Mouse (Mus musculus) frontal cortex, postnatal 25 days (tissue): ENCODE data around the gene Cyp4f40.
"Not testable (repeated sequence)": the region's sequence is repeated elsewhere in the genome, so short reads cannot be mapped to it uniquely, and the experiment has no call there.

Source experiments
- DNase-seq, 2 experiments: peaks; one replicate each; pipeline ENCODE4 v3.0.0; 2022; ENCODE audit warnings: low spot score in 2 of 2

The Cyp4f40 gene

DNA sequence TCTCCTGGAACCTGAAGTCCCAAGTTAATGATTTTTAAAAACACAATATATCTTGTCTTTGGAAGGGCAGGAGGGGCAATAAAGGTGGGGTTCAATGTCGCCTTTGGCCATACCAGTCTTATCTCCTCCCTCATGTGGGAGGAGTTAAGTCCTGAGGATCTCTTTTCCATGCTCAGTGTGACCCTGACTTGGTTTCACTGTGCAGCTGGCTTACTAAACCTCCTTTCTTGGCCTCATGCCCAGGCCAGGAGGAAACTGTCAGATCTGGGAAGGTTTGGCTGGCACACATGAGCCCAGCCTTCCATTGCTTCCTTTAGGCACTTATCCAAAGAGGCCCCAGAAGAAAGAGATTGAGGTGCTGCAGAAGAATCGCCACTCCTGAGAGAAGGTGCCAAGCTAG is at the start of gene Cyp4f40:
TSS of gene Cyp4f40 (plus strand) at position 189 of the 400 bp plus-strand sequence.
- no peak for DNase-seq

DNA sequence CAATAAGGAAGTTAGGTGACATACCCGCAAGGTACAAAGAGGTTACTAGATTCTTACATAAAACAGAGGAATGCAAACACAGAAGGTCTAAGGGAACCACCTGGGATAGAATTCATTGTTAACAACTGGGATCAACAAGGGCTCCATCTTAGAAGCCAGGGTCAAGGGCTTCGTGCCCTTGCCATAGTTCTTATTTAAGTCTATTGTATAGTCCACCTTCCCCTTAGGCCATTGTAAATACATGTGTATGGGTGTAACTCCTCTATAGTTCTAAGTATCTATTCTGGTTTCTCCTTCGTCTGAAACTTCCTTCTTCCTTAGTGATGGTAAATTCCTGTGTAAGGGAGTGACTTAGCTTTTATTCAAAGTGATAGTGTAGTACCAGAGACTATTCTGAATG is 48.5 kb upstream of the Cyp4f40 start:
- DNase-seq = not testable (repeated sequence)

DNA sequence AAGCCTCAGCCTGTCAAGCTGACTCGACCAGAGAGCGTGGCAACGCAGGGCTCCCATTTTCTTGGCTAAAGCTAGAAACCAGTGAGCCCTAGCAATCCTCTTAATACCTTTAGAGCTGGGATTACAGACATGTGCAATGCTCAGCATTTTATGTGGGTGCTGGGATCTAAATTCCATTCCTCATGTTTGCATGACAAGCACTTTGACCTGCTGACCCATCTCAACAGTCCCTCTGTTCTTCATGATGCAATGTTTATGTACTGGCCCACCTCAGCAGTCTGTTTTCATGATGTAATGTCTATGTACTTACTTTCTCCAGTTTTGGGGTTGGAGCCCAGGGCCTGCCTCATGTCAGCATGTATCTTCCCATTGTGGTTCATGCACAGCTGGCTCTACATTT is 47.8 kb upstream of the Cyp4f40 start:
- no peak for DNase-seq

DNA sequence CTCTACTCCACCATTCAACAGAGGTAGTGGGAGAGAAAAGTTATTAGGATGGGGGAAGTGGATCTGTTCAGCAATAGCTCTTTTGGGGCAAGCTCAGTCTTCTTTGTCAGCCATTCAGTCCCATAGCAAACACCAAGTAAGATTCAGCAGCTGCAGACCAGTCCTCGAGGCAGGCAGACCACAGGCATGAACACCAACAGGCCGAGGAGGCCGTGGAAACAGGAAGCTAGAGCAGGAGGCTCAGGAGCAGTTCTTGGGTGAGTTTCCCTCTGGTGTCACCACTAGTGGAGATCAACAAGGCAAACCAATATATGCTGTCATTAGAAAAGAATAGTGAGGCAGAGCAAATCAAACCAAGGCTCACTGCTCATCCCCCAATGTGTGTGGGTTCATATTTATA is 46.3 kb upstream of the Cyp4f40 start:
- no peak for DNase-seq

GRCm38 (mm10) chr17:32617252-32617651 is 41.4 kb upstream of the Cyp4f40 start:
- no peak for DNase-seq

DNA sequence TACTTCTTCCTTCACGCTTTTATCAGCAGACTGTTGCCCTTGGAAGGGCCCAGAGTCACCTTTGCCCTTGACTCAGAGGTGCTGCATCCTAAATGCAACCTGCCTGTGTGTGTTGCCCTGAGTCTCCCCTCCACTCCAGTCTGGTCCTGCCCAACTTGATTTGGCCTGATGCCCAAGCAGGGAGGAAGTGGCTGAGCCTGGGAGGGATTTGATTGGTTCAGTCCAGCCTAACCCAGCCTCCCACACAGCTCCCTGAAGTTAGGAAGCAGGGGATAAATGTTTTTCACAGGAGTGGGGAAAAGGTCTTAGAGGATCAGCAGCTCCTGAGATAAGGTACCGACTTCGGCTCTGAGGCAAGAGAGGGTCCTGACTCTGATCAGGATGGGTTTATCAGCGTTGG is 37.7 kb upstream of the Cyp4f40 start, which contains the start of gene Cyp4f37:
TSS of gene Cyp4f37 (plus strand) at position 292 of the 400 bp plus-strand sequence.
- DNase-seq = not testable (repeated sequence)

DNA sequence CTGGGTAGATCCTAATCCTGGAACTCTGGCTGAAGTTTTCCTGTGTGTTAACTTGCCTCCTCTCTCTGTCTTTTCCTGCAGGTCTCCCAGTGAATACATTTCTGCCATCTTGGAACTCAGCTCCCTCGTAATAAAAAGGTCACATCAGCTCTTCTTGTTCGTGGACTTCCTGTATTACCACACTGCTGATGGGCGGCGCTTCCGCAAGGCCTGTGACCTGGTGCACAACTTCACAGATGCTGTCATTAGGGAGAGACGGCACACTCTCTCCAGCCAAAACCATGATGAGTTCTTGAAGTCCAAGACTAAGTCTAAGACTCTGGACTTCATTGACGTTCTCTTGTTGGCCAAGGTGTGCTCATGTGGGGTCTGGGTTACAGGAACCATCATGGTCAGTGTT is 29.0 kb upstream of the Cyp4f40 start:
- not testable (repeated sequence) for DNase-seq

DNA sequence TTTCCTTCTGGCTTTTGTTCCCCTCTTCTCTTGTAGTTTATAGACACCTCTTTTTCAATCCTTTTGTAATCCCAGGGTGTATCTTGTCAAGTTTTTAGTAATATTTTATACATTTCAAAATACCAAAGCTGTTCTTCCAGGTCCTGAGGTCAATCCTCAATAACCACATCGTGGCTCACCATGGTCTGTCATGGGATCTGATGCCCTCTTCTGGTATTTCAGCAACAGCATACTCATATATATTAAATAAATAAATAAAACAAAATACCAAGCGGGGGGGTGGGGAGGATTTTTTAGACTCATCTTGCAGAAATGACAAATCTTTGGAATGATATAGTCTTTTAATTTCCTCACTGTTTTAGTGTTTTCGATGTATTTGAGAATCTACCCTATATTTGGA is 26.8 kb upstream of the Cyp4f40 start:
- DNase-seq = no peak

DNA sequence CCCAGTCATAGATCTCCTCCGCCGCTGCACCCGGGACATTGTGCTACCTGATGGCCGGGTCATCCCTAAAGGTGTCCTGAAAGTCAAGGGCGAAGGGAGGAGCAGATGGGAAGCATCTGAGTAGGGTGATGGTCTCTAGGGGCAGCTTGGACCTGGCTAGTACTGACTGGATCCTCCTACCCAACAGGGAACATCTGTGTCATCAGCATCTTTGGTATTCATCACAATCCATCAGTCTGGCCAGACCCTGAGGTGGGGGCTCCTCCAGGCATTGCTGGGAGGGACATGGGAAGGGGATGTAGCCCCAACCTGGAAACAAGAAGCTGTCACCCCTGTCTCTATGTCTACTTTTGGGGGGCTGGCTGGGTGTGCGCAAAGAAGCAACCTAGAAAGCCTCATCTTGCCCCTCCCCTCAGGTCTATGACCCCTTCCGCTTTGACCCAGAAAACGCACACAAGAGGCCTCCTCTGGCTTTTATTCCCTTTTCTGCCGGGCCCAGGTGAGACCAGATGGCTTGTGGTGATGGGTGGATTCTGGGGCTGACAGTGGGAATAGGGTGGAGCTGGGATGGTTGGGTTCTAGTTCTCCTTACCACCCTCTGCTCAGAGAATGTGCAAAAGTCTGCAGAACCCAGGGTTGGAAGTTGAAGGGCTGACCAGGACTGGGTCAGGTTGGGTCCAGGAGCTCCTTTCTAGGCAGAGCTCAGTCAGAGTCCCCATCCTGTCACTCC is 24.3 kb upstream of the Cyp4f40 start:
- not testable (repeated sequence) for DNase-seq

- peak; percentile 83 to 89 for DNase-seq
These were observed 23.8 kb upstream of the Cyp4f40 start for GRCm38 (mm10) chr17:32634972-32635314.

DNA sequence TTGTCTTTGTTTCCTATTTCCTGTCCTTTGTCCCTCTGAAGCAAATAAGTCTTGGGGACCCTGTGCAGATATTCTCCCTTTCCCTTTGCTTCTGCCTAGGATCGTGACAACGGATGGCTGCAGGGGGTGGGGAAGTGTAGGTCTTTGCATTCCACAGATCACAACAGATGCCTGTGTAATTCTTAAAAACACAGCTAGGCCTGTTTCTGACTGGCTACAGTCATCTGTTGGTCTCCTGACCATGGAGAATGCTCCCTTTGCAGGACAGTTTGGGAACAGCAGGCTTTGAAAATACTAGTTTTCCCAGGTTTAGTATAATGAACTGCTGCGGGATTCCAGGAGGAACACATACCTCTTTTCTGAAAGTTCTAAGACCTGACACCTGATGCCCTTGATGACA is 22.4 kb upstream of the Cyp4f40 start:
- no peak for DNase-seq

DNA sequence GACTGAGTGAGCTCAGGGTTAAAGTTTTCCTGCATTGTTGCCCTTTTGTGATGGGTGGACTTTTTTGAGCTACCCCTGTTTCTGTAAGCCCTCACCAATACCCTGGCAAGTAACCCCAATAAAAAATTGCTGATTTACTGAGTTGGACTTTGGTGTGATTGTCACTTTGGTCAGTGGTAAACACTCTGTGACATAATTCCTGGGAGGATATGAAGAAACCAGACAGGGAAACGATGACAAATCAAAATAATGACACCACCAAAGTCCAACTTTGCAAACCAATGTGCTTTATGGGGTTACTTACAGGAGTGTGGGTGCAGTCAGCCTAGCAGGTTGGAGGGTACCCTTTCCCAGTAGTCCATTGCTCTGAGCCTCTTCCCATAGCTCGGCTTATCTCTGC is 21.5 kb upstream of the Cyp4f40 start:
- DNase-seq = no peak

GRCm38 (mm10) chr17:32646631-32647030 is 12.1 kb upstream of the Cyp4f40 start:
- DNase-seq = no peak

DNA sequence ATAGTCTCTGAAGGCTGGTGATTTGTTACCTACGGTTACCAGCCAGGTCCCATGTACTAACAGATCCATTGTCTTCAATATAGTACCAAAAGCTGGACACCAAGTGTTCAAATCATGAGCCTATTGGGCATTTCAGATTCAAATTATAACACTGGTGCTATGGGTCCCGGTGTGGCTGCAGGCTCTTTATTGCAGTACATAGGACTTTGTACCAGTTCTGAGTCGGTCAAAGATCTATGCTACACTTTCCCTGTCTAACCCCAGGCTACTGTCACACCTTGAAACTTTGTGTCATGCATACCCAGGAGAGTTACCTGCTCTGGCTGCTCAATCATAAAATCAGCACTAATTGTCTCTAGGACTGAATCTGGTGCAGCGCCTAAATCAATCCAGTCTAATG is 4.8 kb upstream of the Cyp4f40 start:
- DNase-seq = no peak

- DNase-seq = no peak
These were observed 1.7 kb upstream of the Cyp4f40 start for GRCm38 (mm10) chr17:32657041-32657440.

- no peak for DNase-seq
These were observed 454 bp upstream of the Cyp4f40 start for GRCm38 (mm10) chr17:32658246-32658645.

DNA sequence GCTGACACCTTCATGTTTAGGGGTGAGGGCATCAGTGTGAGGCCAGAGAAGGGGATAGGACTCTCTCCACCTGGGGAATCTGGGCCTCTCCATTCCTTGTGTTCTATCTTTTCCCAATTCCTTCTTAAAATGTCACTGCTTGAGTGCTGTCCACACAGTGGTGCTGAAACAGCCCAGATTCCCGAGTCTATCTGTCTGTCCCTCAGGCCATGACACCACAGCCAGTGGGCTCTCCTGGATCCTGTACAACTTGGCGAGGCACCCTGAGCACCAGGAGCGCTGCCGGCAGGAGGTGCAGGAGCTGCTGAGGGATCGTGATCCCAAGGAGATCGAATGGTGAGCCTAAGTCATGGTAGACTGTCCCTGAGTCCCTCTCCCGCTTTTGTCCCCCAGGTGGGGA is 15.3 kb downstream of the Cyp4f40 start:
- DNase-seq = no peak

DNA sequence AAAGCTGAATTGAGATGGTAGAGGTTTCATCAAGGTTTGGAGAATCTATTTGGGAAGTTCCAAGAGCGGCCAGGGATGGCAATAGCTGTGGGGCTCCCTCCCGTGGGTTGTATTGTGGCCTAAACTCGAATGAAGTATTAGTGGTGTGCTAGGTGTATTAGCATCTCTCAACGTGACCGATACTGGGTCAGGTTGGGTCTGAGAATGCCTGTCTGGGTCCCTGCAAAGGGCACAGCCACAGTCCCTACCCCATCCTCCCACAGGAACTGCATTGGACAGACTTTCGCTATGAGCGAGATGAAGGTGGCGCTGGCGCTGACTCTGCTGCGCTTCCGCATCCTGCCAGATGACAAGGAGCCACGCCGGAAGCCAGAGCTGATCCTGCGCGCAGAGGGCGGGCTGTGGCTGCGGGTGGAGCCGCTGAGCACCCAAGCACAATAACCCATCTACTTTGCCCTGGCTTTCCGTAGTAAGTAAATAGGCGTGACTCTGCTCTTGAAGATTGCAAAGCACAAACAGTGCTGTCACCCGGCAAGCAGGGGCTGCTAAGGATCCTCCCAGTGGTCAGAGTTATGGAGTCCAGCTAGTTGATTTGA is 17.4 kb downstream of the Cyp4f40 start:
- DNase-seq = no peak

DNA sequence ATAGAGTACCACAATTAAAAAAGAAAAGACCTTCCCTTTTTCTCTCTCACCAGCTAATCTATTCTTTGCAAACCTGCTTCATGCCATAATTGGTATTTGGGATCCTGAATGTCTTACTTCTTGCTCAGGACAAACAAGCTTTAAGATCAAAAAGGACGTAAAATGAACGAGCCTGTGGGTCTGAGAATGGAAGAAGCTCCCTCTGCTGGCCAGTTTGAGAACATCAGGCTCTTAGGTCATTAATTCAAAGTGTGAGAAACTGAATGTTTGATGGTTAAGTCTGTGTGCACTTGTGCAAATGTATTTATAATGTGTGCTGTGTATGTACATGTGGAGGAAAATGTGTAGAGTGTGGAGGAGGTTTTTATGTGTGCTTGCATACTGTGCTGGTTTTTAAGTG is 21.7 kb downstream of the Cyp4f40 start:
- DNase-seq = peak; percentile 11 to 19

DNA sequence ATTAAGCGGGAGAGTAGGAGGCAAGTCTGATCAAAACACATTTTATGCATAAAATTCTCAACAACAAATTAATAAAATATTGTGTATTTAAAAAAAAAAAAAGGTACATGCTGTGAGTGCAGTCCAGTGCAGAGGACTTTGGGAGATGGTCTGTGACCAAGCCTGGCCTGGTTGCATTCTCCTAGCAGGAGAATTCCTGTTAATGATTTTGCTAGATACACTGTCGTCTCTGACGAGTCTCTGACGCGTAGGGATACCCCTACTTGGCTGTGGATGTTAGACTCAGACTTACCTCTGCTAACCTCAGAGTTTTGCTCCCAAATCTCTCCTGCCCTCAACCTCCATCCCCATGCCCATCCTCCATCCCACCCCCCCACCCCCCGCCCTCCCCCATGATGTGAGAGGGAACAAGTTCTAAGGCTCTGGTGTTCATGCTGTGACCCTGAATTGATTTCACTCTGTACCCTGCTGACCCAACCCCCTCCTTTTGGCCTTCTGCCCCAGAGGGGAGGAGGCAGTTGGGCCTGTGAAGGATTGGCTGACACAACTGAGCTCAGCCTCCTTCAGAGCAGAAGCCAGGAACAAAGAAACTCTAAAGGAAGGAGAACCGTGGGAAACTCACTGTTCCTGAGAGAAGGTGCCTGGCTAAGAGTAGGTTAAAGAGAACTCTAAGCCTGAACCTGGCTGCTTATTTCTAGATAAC is 26.5 kb downstream of the Cyp4f40 start, which contains the start of gene Cyp4f15:
TSS of gene Cyp4f15 (plus strand) at position 580 of the 703 bp plus-strand sequence.
- DNase-seq = peak in 1 of 2 experiments; percentile 25

DNA sequence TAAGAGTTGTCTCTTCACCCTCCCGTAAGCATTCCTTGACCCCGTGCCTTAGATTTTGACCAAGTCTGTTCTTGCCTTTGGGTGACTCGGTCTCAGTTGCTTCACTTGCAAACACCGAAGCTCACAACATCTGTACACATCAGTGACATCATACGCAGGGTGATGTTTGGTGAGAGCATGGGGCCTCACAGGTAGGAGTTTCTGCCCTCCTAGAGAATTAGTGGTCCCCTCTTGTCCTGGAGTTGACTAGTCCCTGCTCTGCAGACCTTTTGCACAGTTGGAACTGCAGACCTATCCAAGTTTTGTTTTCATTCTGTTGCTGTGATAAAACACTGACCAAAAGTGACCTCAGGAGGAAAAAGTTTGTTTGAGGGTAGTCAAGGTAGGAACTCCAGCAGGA is 28.0 kb downstream of the Cyp4f40 start:
- no peak for DNase-seq

- DNase-seq = no peak
These were observed 32.3 kb downstream of the Cyp4f40 start for GRCm38 (mm10) chr17:32690959-32691358.

GRCm38 (mm10) chr17:32702826-32703225 is 44.1 kb downstream of the Cyp4f40 start:
- no peak for DNase-seq
